Mouse (Mus musculus) small intestine, adult 2 months (tissue): Measurements from ENCODE around the gene Xrcc1. TPM values are rescaled to one million over a fixed set of nuclear protein-coding genes. Genes with fewer than 3 reads are reported as not detected.

Experiments used
- H3K27ac ChIP-seq: fragments of 200-500 bp; 2 replicates; pipeline ENCODE4 v1.5.1; 2012; ENCODE audit warnings: low read depth, low read length, control low read depth, inconsistent platforms; ENCODE audit not compliant: insufficient read depth
- H3K27me3 ChIP-seq: fragments of 200-500 bp; 2 replicates; pipeline ENCODE4 v1.6.1; 2012; ENCODE audit warnings: mild to moderate bottlenecking, moderate library complexity, low read length, inconsistent platforms; ENCODE audit not compliant: control insufficient read depth, insufficient read depth
- H3K36me3 ChIP-seq: fragments of 200-500 bp; 2 replicates; pipeline ENCODE4 v1.6.1; 2012; ENCODE audit warnings: mild to moderate bottlenecking, low read length, control low read depth, inconsistent platforms; ENCODE audit not compliant: control insufficient read depth, insufficient read depth
- H3K4me1 ChIP-seq: fragments of 200-500 bp; 2 replicates; pipeline ENCODE4 v1.6.1; 2012; ENCODE audit warnings: low read length, inconsistent platforms, mixed read lengths; ENCODE audit not compliant: control insufficient read depth, insufficient read depth, insufficient read length
- H3K4me3 ChIP-seq: fragments of 200-500 bp; 2 replicates; pipeline ENCODE4 v1.5.1; 2012; ENCODE audit warnings: low read depth, mild to moderate bottlenecking, control low read depth, inconsistent platforms, low read length, moderate library complexity
- CTCF ChIP-seq: fragments of 200-500 bp; IDR thresholded peaks from 2 replicates; pipeline ENCODE4 v1.5.1; 2012; ENCODE audit warnings: low read depth, mild to moderate bottlenecking, control low read depth, inconsistent platforms, low read length, moderate library complexity, mixed read lengths; ENCODE audit not compliant: insufficient replicate concordance, insufficient read length; ENCODE audit errors: extremely low read depth
- POLR2A ChIP-seq: fragments of 200-500 bp; IDR thresholded peaks from 2 replicates; pipeline ENCODE4 v1.6.1; 2012; ENCODE audit warnings: low read depth, mild to moderate bottlenecking, control low read depth, inconsistent platforms, low read length, moderate library complexity
- WGBS: fragments of 180-500 bp; shearing (Covaris S2); methylation state at CpG from one replicate; pipeline ENCODE4 v1.1.7; 2018; 5-methylcytosine and 5-hydroxymethylcytosine counted together
- polyA plus RNA-seq: library from polyadenylated mRNA; depleted of rRNA; stranded (reverse); fragments of >200 nt; gene quantifications from 2 replicates; pipeline ENCODE4 v1.2.3, GENCODE M21; 2012

Gene Xrcc1
- polyA plus RNA-seq, 1 experiment, result 24.7 TPM

- no peak overlapping the region for H3K4me3 ChIP-seq
- no peak for TF ChIP-seq CTCF
- no peak for TF ChIP-seq POLR2A
Measured at GRCm38 (mm10) chr7:24528861-24529260, 17.2 kb upstream of the Xrcc1 start.

GRCm38 (mm10) chr7:24529580-24529979 is 16.5 kb upstream of the Xrcc1 start:
- Histone ChIP-seq H3K36me3 (peaks cover 19% of the 10 kb centered on the region), H3K27me3 (no peaks in the 10 kb centered on the region), H3K4me3 (peak overlapping the region; percentile 70), H3K27ac (no peak overlapping the region), H3K4me1 (peaks cover 5% of the 10 kb centered on the region)
- TF ChIP-seq CTCF (no peak), POLR2A (no peak)
- WGBS, result 21% methylated on average over 11 of the region's 11 CpGs

More at GRCm38 (mm10) chr7:24528861-24529260, 17.2 kb upstream of the Xrcc1 start:
- peaks cover 13% of the 10 kb centered on the region for H3K36me3 ChIP-seq
- peaks cover 5% of the 10 kb centered on the region for H3K4me1 ChIP-seq
- no peak overlapping the region for H3K27ac ChIP-seq
- WGBS, result 85% methylated on average over 11 of the region's 11 CpGs
- no peaks in the 10 kb centered on the region for H3K27me3 ChIP-seq

DNA sequence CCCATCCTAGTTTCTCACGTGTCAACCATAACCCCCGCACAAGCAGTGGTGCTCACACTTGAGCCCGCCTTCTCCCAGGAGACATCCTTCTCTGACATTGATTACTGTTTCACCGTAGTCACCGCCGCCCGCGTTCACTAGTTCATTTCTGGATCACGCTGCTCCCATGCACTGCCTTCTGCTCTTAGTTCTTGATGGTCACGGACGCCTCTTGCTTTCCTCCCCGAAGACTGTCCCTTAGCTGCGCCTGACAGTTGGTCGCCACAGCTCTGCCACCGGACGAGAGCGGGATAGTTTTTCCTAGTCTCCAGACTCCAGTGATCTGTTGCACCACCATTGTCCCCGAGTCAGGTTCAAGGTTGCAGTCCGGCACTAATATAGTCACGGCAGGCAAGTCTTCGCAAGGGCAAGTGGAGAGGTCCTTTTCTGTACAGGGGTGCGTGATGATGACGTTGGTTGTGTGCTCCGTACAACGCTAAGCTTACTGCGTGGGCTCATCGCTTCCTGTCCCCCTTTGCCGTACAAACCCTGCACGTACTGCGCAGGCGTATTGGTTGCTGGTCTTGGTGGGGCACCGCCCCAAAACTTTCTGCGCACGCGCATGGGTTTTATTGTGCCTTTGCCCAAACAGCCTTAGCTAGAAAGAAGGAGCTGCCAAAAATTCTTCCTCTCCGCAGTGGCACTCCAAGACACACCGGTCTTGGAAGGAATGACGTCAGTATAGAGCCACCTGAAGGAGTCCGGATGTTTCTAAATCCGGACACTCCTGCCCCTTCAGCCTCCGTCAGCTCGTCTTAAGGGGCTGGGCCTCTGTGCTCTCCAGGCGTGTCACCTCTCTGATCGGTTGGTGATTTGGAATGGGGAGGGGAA is 15.8 kb upstream of the Xrcc1 start, which contains the start of gene Irgq:
Gene Irgq, plus strand, starts transcription at position 628 of the 870 bp plus-strand sequence.
- no peaks in the 10 kb centered on the region for H3K27me3 ChIP-seq

DNA sequence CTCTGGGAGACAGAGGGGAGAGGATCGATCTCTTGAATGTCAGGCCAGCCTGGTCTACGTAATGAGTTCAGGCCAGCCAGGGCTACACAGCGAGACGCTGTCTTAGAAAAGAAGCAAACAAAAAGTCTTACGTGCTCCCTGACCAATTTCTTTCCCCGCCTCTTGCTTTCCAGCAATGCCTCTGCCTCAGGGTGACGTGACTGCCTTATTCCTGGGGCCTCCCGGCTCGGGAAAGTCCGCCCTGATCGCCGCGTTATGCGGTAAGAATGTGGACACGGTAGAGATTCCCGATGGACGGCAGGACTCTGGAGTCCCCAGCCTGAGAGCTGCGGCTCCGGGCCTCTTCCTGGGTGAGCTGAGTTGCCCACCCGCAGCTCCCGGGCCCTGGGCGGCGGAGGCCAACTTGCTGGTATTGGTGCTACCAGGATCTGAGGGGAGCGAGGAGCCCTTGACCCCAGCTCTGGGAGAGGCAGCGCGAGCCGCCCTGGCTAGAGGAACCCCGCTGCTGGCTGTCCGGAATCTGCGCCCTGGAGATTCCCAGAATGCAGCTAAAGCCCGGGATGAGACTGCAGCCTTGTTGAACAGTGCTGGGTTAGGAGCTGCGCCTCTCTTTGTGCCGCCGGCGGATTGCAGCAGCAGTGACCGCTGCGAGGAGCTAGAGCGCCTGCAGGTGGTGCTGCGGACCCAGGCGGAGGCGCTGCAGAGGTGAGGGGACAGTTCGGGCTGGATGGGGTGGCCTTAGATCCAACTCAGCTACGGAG is 14.7 kb upstream of the Xrcc1 start:
- Histone ChIP-seq H3K27me3 (no peaks in the 10 kb centered on the region), H3K4me1 (peaks cover 5% of the 10 kb centered on the region), H3K27ac (peak overlapping the region; percentile 44; the same call in 1 of the 2 replicates), H3K36me3 (peaks cover 21% of the 10 kb centered on the region), H3K4me3 (peak overlapping the region; percentile 70)
- WGBS, result 1% methylated on average over 43 of the region's 43 CpGs
- peak; percentile 70 for TF ChIP-seq CTCF
- TF ChIP-seq POLR2A, result no peak; the same call in 1 of the 2 replicates

More for the DNA sequence above, 15.8 kb upstream of the Xrcc1 start, which contains the start of gene Irgq:
- TF ChIP-seq POLR2A (no peak), CTCF (no peak)
- Histone ChIP-seq H3K36me3 (peaks cover 21% of the 10 kb centered on the region), H3K27ac (peak within 1 kb of the TSS; percentile 89), H3K4me3 (peak within 1 kb of the TSS; percentile 70), H3K4me1 (peaks cover 5% of the 10 kb centered on the region)
- under 1% methylated on average over 44 of the region's 44 CpGs for WGBS

GRCm38 (mm10) chr7:24533031-24533571 is 13.0 kb upstream of the Xrcc1 start:
- TF ChIP-seq POLR2A (no peak), CTCF (no peak)
- WGBS, result 95% methylated on average over 28 of the region's 28 CpGs
- Histone ChIP-seq H3K4me1 (peaks cover 5% of the 10 kb centered on the region), H3K27ac (no peak overlapping the region), H3K27me3 (no peaks in the 10 kb centered on the region), H3K4me3 (no peak overlapping the region), H3K36me3 (peaks cover 21% of the 10 kb centered on the region)

DNA sequence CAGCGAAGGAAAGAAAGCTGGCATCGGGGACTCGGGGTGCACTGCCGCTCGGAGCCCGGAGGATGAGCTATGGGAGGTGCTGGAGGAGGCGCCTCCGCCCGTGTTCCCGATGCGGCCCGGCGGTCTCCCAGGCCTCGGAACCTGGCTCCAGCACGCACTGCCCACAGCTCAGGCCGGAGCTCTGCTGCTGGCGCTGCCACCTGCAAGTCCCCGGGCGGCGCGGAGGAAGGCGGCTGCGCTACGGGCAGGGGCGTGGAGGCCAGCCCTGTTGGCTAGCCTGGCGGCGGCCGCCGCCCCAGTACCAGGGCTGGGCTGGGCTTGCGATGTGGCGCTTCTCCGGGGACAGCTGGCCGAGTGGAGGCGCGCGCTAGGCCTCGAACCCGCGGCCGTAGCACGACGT is 12.3 kb upstream of the Xrcc1 start:
- no peaks in the 10 kb centered on the region for H3K27me3 ChIP-seq
- WGBS, result 90% methylated on average over 42 of the region's 42 CpGs
- H3K4me1 ChIP-seq, result peaks cover 5% of the 10 kb centered on the region
- no peak for TF ChIP-seq POLR2A
- no peak for TF ChIP-seq CTCF
- peaks cover 21% of the 10 kb centered on the region for H3K36me3 ChIP-seq
- H3K27ac ChIP-seq, result no peak overlapping the region
- H3K4me3 ChIP-seq, result no peak overlapping the region
